In genomic region chr4:89309996-89310395, GRCm38 (mm10) we compare ENCODE assay signal across 9 mouse cellular contexts. TPM values are rescaled to one million over a fixed set of nuclear protein-coding genes. Genes with fewer than 3 reads are reported as not detected.
DNase-seq lines count a peak whose midpoint lies in the region; ATAC-seq and TF ChIP-seq lines count a peak whose summit lies in the region.
"Had no signal": no experiment of that assay in that cellular context is flagged by ENCODE, and none has a peak within 500 bp of the region (broad histone marks: within the 10 kb centered on the region; RNA-seq: fewer than 3 reads in every experiment).

No protein-coding gene starts in this region.

- intact Hi-C loops in left cerebral cortex, adult 2 months (cut with DNase I) = no loop called here
- intact Hi-C loops in left cerebral cortex, postnatal 36 days (cut with DNase I) = no loop called here

- TF ChIP-seq CTCF in left cerebral cortex, adult 2 months (IDR thresholded peaks at IDR 0.05) = no peak
- TF ChIP-seq CTCF in midbrain, postnatal 0 days (IDR thresholded peaks at IDR 0.05) = no peak

- peaks cover 77% of the 10 kb centered on the region for H3K27me3 ChIP-seq in embryonic facial prominence, embryonic 12.5 days
- peaks cover 92% of the 10 kb centered on the region for H3K27me3 ChIP-seq in hindbrain, embryonic 15.5 days
- peaks cover 78% of the 10 kb centered on the region for H3K27me3 ChIP-seq in midbrain, postnatal 0 days (ENCODE audit: insufficient read depth, low read length)

- no peak for ATAC-seq in embryonic facial prominence, embryonic 12.5 days (ENCODE audit: insufficient number of reproducible peaks, insufficient read depth, low FRiP score, low TSS enrichment)
- ATAC-seq in hindbrain, embryonic 15.5 days (ENCODE audit: low FRiP score, low read depth) = no peak
- ATAC-seq in midbrain, postnatal 0 days (ENCODE audit: low FRiP score) = no peak
- ATAC-seq in activated CD4-positive, CD25-positive, alpha-beta regulatory T cell, adult 4 months = no peak

- no peaks in the 10 kb centered on the region for H3K36me3 ChIP-seq in embryonic facial prominence, embryonic 12.5 days
- H3K36me3 ChIP-seq in hindbrain, embryonic 15.5 days = no peaks in the 10 kb centered on the region
- no peaks in the 10 kb centered on the region for H3K36me3 ChIP-seq in midbrain, postnatal 0 days (ENCODE audit: insufficient read depth, low read length)

- no peak overlapping the region for H3K27ac ChIP-seq in left cerebral cortex, adult 2 months
- no peak overlapping the region for H3K27ac ChIP-seq in embryonic facial prominence, embryonic 12.5 days
- no peak overlapping the region for H3K27ac ChIP-seq in hindbrain, embryonic 15.5 days (replicated peaks)
- H3K27ac ChIP-seq in midbrain, postnatal 0 days (ENCODE audit: low read depth, low read length) = no peak overlapping the region
- H3K27ac ChIP-seq: macrophage had no signal

- H3K4me3 ChIP-seq in left cerebral cortex, adult 2 months = peak overlapping the region; percentile 35
- peak overlapping the region; percentile 44; the same call in 1 of the 2 replicates for H3K4me3 ChIP-seq in embryonic facial prominence, embryonic 12.5 days
- peak overlapping the region; percentile 41; the same call in 1 of the 2 replicates for H3K4me3 ChIP-seq in hindbrain, embryonic 15.5 days
- H3K4me3 ChIP-seq in midbrain, postnatal 0 days (ENCODE audit: low read depth, low read length) = peak overlapping the region; percentile 33

- H3K4me1 ChIP-seq in embryonic facial prominence, embryonic 12.5 days = peaks cover 8% of the 10 kb centered on the region; the same call in 1 of the 2 replicates
- peaks cover 7% of the 10 kb centered on the region for H3K4me1 ChIP-seq in hindbrain, embryonic 15.5 days (replicated peaks)
- H3K4me1 ChIP-seq in midbrain, postnatal 0 days (ENCODE audit: insufficient read depth, low read length) = no peaks in the 10 kb centered on the region

- H3K9me3 ChIP-seq in embryonic facial prominence, embryonic 12.5 days = no peaks in the 10 kb centered on the region
- H3K9me3 ChIP-seq in hindbrain, embryonic 15.5 days = no peaks in the 10 kb centered on the region
- H3K9me3 ChIP-seq in midbrain, postnatal 0 days (ENCODE audit: low read length) = no peaks in the 10 kb centered on the region

- WGBS in embryonic facial prominence, embryonic 12.5 days = under 1% methylated on average over 11 of the region's 11 CpGs
- WGBS in hindbrain, embryonic 15.5 days = 1% methylated on average over 11 of the region's 11 CpGs
- 2% methylated on average over 11 of the region's 11 CpGs for WGBS in midbrain, postnatal 0 days

- peak overlapping the region; percentile 92 for H3K4me2 ChIP-seq in embryonic facial prominence, embryonic 12.5 days (replicated peaks)
- peak overlapping the region; percentile 80 for H3K4me2 ChIP-seq in hindbrain, embryonic 15.5 days
- peak overlapping the region; percentile 49; the same call in 1 of the 2 replicates for H3K4me2 ChIP-seq in midbrain, postnatal 0 days (ENCODE audit: low read depth, low read length, poor library complexity, severe bottlenecking)

- no peak for DNase-seq in left cerebral cortex, adult 2 months (ENCODE audit: extremely low spot score in 1 of 2, low spot score in 2 of 2)
- DNase-seq in left cerebral cortex, postnatal 36 days (ENCODE audit: low spot score in 2 of 2) = no peak
- no peak for DNase-seq in midbrain, postnatal 0 days (ENCODE audit: low spot score)
- DNase-seq in cerebellum, postnatal 10 days = no peak
- DNase-seq in thymus, postnatal 14 days = no peak

- H3K9ac ChIP-seq in embryonic facial prominence, embryonic 12.5 days = no peak overlapping the region
- no peak overlapping the region for H3K9ac ChIP-seq in hindbrain, embryonic 15.5 days
- no peak overlapping the region for H3K9ac ChIP-seq in midbrain, postnatal 0 days (replicated peaks; ENCODE audit: low read length, poor library complexity, severe bottlenecking)

RNA-seq across cellular contexts. Expression of gene Cdkn2b, which starts 0.8 kb away (rescaled TPM):
- 1 to 10 TPM in 1 of 2 experiments, under 1 TPM in 1; 0.91 to 1.6 TPM for total RNA-seq in left cerebral cortex, adult 2 months (2021)
- total RNA-seq in left cerebral cortex, postnatal 36 days (2021) = 1 to 10 TPM; 1.2 to 1.7 TPM
- 1.7 and 2.0 TPM in 2 replicates for polyA plus RNA-seq in embryonic facial prominence, embryonic 12.5 days (2016; fragmentation: Nextera tagmentation; extraction: Ambion mirVana)
- polyA plus RNA-seq in hindbrain, embryonic 15.5 days (2015; fragmentation: Nextera tagmentation; extraction: Ambion mirVana) = 1.0 and 1.5 TPM in 2 replicates
- total RNA-seq in midbrain, postnatal 0 days (2014; rRNA removed) = 1.2 and 4.2 TPM in 2 replicates
- 2.1 and 2.8 TPM in 2 replicates for polyA plus RNA-seq in midbrain, postnatal 0 days (2015; fragmentation: Nextera tagmentation; extraction: Ambion mirVana)
- polyA plus RNA-seq in activated CD4-positive, CD25-positive, alpha-beta regulatory T cell, adult 4 months (2017; shearing (Covaris generic)) = under 1 TPM; 0.24 to 0.36 TPM

RNA-seq across cellular contexts. Expression of gene Cdkn2a, which starts 15.5 kb away (rescaled TPM):
- total RNA-seq in left cerebral cortex, adult 2 months (2021) = not detected
- total RNA-seq in left cerebral cortex, postnatal 36 days (2021) = under 1 TPM in 1 of 2 experiments, not detected in 1; 0.37 TPM
- polyA plus RNA-seq in embryonic facial prominence, embryonic 12.5 days (2016; fragmentation: Nextera tagmentation; extraction: Ambion mirVana) = not detected in 2 replicates
- polyA plus RNA-seq in hindbrain, embryonic 15.5 days (2015; fragmentation: Nextera tagmentation; extraction: Ambion mirVana) = not detected in 2 replicates
- not detected in 2 replicates for total RNA-seq in midbrain, postnatal 0 days (2014; rRNA removed)
- not detected in 2 replicates for polyA plus RNA-seq in midbrain, postnatal 0 days (2015; fragmentation: Nextera tagmentation; extraction: Ambion mirVana)
- under 1 TPM in 1 of 2 experiments, not detected in 1; 0.60 TPM for polyA plus RNA-seq in activated CD4-positive, CD25-positive, alpha-beta regulatory T cell, adult 4 months (2017; shearing (Covaris generic))
